Mouse (Mus musculus): ENCODE results near the gene Adam22.

Gene Adam22

DNA sequence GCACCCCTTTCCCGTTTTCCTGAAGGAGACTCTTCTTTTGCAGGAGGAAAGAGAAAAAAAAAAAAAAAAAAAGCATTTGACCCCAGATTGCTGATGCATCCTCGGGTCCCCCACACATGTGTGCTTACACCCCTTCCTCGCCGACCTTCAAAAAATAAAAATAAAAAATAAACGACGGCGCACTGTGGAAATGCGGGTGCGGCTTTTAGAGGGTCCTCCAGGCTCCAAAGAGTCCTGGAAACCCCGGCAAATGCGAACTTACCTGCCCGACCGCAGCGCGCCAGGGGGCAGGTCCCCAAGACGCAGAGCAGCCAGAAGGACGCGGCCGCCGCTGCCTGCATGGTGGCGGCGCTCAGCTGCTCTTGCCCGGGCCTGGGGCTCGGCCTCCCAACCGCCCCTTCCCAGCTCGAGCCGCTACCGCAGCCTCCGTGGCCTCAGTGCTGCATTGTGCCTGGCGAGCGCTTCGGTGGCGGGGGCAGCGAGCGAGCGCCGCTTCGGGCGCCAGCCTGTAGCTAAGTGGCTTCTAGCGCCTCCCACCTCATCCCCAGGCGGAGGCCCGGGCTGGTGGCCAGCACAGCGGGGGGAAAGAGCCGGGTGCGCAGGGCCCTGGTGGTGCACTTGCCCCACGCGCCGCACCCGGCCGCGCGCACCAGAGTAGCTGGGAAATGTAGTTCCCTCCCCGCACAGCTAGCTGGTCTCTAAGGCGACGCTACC lies at the start of gene Adam22:
TSS of gene Adam22 (minus strand) at position 547 of the 714 bp plus-strand sequence.
- peak; percentile 73 for DNase-seq (ENCODE audit: extremely low spot score)

- no peak for DNase-seq (ENCODE audit: extremely low spot score)
These were observed 49.5 kb upstream of the Adam22 start for GRCm38 (mm10) chr5:8417443-8417842.

DNA sequence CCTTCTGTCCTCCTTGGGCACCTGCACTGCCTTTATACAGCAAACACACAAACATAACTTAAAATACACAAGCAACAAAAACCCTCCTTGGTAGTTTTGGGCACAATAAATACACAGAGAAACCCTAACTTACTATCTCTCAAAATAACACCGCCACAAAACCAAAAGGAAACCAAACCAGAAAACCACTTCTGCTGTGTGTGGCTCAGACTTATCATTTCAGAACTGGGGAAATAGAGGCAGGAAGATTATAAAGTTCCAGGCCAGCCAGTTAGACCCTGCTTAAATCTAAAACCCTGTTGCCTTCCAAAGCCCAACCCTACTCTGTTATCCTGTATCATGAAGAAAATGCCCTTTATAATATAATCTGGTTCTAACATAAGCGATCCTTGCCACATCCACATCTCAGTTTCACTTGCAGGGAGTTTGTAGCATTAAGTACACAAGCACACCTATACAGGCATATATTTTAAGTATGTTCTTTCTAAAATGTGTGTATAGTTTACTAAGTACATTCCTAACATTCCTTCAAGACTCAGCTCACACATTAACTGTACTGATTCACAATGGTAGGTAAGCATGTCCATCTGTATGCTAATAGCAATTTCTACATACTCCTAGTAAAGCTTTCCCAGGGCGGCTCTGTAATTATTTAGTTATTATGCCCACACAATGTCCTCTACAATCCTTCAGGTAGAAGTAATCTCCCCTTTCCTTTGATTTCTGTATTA lies 48.9 kb upstream of the Adam22 start:
- DNase-seq (ENCODE audit: extremely low spot score) = no peak

GRCm38 (mm10) chr5:8408746-8409145 lies 40.8 kb upstream of the Adam22 start:
- DNase-seq (ENCODE audit: extremely low spot score) = no peak

DNA sequence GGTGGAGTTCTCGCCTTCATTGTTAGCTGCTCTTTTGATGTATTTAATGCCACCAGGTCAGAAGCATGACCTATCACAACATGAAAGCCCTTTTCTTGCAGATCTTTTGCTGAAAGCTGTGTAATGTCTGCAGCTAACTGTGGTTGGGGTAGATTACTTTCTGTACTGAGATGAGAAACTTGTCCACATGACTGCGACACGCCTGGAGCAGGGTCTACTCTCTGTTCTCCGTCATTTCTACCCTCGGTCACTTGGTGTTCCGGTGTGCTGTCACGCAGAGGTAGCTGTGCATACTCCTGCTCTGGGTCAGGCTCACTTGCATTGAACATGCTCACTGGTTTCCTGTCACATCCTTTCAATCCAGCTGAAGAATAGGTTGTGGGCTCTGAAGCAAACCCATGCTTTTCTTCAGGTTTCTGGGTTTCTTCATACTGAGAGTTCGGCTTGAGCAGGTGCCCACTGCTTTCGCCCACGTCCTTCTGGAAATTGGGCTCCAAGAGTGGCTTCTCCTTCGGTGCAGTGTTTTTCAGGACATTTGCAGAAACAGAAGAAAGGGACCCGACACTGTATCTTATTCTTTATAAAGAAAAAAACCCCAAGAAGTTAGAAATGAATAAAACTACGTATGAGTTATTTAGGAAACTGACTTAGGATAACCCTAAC lies 29.8 kb upstream of the Adam22 start:
- no peak for DNase-seq (ENCODE audit: extremely low spot score)

DNA sequence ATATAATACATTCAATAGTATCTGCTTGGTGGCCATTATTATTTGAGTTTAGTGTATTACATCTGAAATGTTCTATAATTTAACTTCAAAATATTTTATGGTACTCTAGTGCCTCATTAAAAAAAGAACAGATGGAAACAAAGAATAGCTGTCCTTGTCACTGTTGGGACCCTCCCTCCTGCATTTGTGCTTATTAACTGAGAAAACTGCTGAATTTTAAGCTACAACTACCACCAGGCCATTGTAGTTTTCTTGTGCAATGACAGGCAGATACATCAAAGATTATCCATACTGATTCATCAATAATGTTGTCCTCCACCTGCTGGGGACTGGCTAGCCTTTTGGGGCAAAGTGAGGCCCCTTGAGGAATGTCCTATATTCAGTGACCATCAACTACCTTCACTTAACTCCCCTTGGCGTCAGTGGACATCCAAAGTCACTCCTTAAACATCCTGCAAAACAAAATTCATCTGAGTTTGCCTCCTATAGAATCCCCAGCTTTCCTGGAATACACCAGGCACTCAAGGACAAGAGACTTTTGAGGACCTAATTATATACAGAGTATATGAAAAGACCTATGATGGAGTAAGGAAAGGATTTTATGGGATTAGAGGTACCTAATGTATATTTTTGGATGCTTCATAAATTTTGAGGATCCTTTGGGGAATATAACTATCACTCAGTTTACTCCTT lies 26.1 kb upstream of the Adam22 start:
- DNase-seq (ENCODE audit: extremely low spot score) = no peak

DNA sequence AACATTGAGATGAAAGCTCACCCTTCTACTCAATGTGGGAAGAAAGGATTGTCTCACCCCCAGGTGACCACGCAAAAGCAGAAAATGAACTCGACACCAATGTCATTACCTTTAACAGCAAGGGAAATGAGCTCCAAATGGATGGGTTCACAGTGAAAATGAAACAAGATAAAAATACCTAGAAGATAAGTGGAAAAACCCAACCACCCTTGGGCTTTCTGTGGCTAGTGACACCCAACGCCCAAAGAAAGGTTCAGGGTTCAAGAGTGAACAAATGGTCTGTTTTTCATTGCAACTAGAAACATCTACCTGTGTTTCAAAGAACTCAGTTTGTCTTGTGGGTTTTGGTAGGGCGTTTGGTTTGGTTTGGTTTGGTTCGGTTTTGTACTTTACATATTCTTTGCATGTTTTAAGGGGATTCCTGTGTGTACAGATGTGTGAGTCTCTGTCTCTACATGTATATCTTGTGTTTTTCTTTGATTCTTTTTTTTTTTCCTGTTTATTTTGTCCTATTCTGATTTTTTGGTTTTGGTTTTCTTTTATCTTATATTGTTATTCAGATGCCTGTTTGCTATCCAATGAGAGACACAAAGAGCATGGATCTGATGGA lies 6.4 kb upstream of the Adam22 start:
- no peak for DNase-seq (ENCODE audit: extremely low spot score)

DNA sequence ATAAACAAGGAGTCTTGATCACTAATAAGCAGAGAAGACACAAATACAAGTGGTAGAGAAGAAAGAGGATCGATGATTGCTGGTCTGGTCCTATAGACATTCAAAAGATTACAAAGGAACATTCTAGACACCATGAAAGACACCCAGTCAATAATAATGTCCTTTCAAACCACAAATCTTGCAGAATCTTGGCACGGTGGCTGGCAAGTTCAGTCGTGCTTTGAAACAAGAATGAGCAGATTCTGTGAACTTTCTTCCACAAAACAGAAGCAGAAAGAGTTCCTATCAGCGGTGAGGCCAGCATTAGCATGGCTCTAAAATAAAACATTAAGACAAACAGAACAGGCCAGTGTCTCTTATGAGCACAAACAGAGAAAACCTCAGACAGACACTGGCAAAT lies 5.5 kb upstream of the Adam22 start:
- no peak for DNase-seq (ENCODE audit: extremely low spot score)

- DNase-seq (ENCODE audit: extremely low spot score) = no peak
These were observed 821 bp upstream of the Adam22 start for GRCm38 (mm10) chr5:8368781-8369180.

GRCm38 (mm10) chr5:8368328-8368692 lies 350 bp upstream of the Adam22 start:
- DNase-seq (ENCODE audit: extremely low spot score) = no peak

DNA sequence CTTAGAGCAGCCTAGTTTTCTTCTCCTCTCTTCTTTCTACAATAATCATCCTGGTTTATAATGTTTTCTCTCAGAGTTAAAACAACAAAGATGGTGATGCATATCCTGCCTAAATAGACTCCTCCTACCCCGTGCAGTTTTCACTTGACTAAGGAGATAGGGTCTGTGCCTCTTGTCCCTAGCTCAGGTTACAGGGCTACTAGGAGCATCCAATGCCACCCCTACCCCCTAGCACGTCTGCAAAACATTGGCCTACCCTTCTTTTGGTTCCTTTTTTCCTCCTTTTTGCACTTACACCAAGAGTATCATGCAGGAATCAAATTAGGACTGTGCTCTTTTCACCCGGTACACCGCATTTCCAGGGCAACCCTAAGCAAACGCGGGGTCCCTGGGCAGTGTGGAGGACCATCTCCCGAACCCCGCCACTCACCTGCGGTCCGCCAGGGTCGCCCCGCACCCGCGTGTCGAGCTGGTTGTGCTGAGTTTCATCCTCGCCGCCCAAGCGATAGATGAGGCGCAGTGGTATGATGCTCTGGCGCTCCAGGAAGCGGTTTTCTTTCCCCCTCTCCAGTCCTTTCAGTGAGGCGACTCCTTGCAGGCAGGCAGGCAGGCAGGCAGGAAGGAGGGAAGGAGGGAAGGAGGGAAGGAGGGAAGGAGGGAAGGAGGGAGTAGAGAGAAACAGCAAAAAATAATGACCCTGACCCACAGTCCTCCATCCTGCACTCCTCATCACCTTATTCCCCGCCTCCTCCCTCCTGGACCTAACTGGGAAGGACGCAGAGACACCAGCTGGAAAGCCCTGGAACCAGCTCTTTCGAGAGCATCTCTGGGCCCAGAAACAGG lies 968 bp downstream of the Adam22 start:
- peak; percentile 32 for DNase-seq (ENCODE audit: extremely low spot score)

DNA sequence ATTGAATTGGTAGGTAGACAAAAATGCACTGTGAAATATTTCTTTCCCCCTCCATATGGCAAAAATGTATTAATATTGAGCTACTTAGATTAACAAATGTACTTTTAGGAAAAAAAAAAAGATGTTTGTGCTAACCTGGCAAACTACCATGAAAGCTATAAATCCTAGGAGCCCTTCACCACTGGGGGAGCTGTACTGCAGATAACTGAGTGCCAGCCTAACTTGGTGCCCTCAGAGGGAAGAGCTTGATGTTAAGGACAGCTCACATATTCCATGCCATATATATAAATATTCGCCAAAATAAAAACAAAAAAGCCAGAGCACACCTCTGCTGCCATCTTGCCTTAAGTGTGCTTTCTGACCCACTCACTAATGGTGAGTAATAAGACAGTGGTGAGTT lies 5.6 kb downstream of the Adam22 start:
- no peak for DNase-seq (ENCODE audit: extremely low spot score)

GRCm38 (mm10) chr5:8357677-8358076 lies 10.3 kb downstream of the Adam22 start:
- DNase-seq (ENCODE audit: extremely low spot score) = peak; percentile 4

GRCm38 (mm10) chr5:8356885-8357651 lies 10.9 kb downstream of the Adam22 start:
- DNase-seq (ENCODE audit: extremely low spot score) = no peak

- no peak for DNase-seq (ENCODE audit: extremely low spot score)
These were observed 11.6 kb downstream of the Adam22 start for GRCm38 (mm10) chr5:8356326-8356725.

- DNase-seq (ENCODE audit: extremely low spot score) = no peak
These were observed 18.4 kb downstream of the Adam22 start for GRCm38 (mm10) chr5:8349557-8349956.

DNA sequence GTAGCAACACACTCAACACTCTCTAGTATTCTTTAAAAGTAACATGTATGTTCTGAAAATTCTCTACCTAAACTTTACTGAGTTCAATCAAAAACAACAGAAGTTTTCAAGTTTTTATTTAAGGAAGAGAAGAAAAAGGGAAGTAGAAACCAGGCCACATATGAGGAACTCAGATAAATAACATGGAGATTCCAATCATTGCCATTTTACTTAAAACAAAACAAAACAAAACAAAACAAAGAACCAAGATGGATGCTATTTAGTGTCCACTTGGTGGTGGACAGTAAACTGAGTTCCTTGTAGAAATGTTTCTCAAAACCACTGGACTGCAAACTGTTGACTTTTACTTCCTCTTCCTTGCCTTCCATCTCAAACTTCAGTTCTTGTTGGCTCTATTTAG lies 21.6 kb downstream of the Adam22 start:
- no peak for DNase-seq (ENCODE audit: extremely low spot score)

DNA sequence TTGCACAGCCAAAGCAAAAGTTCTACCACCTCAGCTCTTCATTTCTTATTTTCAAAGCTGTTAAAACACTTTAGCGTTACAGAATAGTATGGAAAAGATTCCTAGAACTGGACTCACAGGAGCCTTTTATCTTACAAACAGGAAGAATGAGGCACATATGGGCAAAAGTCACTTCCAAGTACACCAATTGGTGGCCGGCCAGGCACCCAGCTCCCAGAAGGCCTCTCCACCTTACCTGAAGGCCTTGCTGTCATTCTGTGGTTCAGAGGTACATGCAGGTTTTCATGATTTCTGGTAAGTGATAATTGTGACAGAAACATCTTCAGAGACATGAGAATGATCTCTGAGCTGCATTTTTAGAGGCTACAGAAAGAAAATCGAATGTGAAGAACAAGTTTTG lies 24.7 kb downstream of the Adam22 start:
- no peak for DNase-seq (ENCODE audit: extremely low spot score)

- DNase-seq (ENCODE audit: extremely low spot score) = no peak
These were observed 26.3 kb downstream of the Adam22 start for GRCm38 (mm10) chr5:8341676-8342075.

GRCm38 (mm10) chr5:8327645-8328269 lies 40.2 kb downstream of the Adam22 start:
- DNase-seq (ENCODE audit: extremely low spot score) = no peak

Data from embryo, embryonic 9.5 days (tissue).